Mouse (Mus musculus) layer of hippocampus, postnatal 36 days (tissue): Measurements from ENCODE around the gene Fndc4. TPM values are rescaled to one million over a fixed set of nuclear protein-coding genes. Genes with fewer than 3 reads are reported as not detected.

ENCODE experiments used
- DNase-seq, 2 experiments: peaks; one replicate each; pipeline ENCODE4 v3.0.0; 2022
- total RNA-seq, 2 experiments: library from RNA; stranded (reverse); gene quantifications; 2 replicates each; pipeline ENCODE4 v1.2.3; 2021

The Fndc4 gene
- 100 to 1,000 TPM; 144 to 187 TPM for total RNA-seq

- peak; percentile 63 to 66 for DNase-seq
These were observed at the start of gene Fndc4 for GRCm38 (mm10) chr5:31295606-31296141. Gene Fndc4, minus strand, starts transcription at chr5:31296080.

DNA sequence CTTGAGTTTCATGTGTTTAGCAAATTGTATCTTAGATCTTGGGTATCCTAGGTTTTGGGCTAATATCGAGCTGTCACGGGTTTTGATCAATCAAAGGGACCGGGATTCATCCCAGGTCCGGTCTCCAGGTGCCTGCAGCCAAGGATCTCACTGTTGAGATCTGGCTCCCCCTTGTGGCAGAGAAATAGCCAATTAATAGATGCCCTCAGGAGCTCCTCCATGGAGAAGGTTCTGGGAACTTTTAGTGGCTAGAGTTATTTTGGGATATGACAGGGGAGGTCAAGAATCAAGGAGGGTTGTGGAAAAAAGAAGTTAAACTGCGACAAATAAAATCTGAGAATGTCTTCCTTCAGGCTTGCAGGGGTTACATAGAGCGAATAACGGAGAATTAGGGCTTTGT, 32.4 kb upstream of the Fndc4 start:
- peak; percentile 19 to 36 for DNase-seq

DNA sequence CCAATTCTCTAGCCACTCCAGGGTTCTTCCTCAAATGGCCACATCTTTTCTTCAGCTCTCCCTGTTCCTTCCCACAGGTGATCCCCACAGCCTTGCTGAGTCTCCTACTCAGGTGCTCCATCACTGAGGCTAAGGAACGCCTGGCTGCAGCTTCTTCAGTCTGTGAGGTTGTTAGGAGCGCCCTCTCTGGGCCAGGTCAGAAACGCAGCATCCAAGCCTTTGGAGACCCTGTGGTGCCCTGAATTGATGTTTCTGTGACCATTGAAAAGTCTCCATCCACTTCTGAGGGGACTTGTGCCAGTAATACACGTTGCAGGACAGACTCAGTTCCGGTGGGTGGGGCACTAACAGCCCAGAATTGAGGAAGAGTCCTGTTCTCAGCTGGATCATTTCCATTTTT, 31.0 kb upstream of the Fndc4 start:
- DNase-seq, result no peak

DNA sequence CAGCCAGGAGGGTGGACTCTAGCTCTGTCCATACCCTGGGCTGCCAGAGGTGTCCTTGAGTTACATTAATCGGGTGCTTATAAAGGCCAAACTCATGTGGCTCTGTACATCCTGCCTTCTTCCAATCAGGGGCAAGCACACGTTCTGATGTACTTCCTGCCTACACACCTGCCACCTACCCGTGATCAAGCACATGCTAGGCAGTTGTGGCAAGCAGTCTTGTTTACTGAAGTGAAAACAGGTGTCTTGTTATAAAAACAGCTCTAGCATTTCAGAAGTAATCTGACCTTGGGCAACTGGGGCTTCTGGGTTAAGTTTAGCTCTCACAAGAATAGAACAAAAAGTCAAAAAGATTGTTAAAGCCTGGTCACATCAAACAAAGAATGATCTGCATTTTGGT, 28.2 kb upstream of the Fndc4 start:
- DNase-seq, result no peak

- DNase-seq, result no peak
These were observed 26.9 kb upstream of the Fndc4 start for GRCm38 (mm10) chr5:31322776-31323175.

- DNase-seq, result no peak
These were observed 16.9 kb upstream of the Fndc4 start for GRCm38 (mm10) chr5:31312806-31313205.

DNA sequence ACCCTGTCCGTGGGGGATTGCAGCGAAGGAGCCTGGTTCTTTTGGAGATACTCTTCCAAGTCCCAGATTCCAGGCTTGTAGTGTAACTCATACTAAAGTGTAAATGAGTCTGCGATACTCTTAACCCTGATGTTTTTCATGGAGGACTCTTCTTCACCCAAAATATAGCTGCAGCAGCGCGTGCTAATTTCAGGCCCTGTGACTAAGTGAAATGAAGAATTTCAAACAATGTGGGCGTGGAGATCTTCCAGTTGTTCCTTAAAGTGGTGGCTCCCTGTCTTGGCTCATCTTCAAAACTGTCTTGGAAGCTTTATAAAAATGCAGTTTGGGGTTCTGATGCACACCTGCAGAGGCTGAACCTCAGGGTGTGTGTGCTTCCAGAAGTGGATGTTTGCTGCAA, 7.2 kb upstream of the Fndc4 start:
- DNase-seq, result no peak

GRCm38 (mm10) chr5:31301866-31302265, 6.0 kb upstream of the Fndc4 start:
- DNase-seq, result no peak

GRCm38 (mm10) chr5:31298486-31298885, 2.6 kb upstream of the Fndc4 start:
- no peak for DNase-seq

- DNase-seq, result no peak
These were observed 2.1 kb upstream of the Fndc4 start for GRCm38 (mm10) chr5:31297981-31298380.

DNA sequence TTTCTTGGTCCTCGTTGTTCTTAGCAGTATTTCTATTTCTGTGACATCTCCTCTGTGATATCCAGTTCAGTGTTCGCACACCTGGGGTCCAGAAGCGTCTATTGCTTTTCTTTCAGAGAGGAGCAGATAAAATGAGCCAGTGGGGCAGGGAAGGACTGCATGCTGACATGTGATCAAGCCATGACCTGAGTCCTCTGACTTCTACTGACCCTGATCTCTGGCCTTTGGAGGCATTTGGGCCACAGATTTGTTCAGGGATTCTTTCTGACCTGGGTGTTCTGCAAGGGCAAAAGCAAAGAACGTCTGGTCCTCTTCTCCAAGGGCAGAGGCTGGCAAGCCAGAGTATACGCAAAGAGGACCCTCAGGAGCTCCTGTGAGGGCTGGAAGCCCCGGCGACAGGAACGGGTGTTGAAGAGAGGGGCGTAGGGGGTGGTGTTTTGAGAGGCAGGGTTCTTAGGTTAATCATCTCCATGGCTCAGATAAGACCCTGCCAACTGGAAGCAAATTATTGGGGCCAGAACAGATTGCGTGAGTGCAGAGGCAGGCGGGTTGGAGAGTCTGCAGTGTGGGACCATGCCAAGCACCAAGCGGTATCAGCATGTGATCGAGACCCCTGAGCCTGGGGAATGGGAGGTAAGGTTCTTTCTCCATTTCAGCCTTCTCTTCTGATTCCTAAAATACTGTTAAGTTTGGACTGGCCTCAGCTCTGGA, 1.3 kb upstream of the Fndc4 start, which contains the start of gene Gckr:
Gene Gckr, plus strand, starts transcription at position 397 of the 711 bp plus-strand sequence.
- no peak for DNase-seq

DNA sequence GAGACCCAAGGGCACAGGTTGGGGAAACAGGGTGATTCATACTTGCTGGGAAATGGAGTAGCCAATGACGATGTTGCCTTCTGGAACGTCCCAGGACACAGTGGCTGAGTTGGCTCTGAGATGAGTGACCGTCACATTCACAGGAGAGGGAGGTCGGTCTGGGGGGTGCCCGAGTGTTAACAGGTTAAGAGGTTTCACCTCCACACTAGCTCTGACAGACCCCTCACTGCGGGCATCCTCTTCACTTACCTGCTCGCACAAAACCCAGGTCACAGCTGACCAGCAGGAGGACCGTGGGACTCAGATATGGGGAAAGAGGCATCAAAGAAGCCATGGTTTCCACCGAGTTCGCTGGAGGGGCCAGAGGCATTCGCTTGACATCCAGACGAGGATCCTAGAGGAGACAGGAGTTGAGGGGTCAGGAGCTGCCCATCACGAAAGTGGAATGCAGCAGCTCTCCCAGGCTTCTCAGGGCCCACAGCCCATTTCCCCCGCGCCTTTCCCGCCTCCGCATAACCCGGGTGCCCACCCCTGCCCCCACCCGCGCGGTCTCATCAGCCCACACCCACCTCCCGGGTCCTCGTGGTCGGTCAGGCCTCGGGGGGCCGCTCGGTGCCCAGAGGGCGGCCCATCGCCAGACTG, 795 bp downstream of the Fndc4 start:
- DNase-seq, result no peak

GRCm38 (mm10) chr5:31291361-31291688, 4.6 kb downstream of the Fndc4 start:
- DNase-seq, result no peak

DNA sequence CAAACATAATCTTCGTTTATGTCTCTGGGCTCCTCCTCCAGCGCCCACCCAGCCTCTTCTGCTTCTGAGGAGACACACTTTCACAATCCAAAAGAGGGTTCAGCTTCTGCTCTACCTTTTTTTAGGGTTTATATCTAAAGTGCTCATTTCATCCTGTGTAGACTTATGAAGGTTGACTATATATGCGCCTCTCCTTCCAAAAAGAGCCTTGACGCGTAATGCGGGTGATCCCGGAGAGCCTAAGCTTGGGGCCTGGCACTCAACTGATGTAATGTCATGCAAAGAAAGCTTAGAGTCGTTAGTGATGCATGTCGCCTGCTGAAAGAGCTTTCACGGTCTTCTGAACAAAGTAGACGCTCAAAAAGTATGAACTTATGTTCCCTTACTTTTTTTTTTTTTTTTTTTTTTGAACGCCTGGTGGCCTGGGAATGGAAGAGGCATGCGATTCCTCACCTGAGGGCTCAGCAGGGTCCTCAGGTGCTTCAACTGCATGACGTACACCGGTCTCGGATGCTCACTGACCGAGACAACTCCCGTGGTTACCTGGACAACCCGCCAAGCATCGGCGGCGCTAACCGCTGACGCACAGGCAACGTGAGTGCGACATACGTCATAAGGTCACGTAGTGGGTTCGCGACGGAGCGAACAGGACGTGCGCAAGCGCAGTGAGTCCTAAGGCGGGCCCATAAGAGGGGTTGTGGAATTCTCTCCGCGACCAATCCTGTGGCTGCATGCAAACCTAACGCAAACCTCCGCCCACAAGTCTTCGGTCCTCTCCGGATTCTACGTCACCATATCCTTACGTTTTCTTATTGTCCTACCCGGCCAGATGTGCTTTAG, 5.1 kb downstream of the Fndc4 start, which contains the start of gene Ift172:
Gene Ift172, minus strand, starts transcription at position 596 of the 840 bp plus-strand sequence.
- DNase-seq, result peak; percentile 95

GRCm38 (mm10) chr5:31289626-31290230, 6.2 kb downstream of the Fndc4 start:
- DNase-seq, result no peak

- no peak for DNase-seq
These were observed 7.2 kb downstream of the Fndc4 start for GRCm38 (mm10) chr5:31288655-31289054.

DNA sequence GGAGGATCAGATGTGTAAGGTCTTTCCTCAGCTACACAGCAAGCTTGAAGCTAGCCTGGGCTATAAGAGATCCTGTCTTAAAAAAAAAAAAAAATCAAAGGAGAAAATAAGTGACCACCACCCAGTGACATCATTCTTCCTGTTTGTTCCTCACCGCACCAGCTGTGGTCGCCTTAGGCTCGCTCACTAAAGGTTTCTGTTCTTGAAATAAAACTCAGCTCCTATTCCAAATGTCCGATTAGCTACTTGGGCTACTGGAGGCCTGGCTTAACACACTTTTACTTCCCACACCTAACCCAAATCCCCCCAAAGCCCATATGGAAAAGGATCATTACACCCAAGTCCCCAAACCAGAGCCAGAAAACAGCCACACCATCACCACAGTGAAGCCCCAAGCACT, 7.7 kb downstream of the Fndc4 start:
- DNase-seq, result no peak

DNA sequence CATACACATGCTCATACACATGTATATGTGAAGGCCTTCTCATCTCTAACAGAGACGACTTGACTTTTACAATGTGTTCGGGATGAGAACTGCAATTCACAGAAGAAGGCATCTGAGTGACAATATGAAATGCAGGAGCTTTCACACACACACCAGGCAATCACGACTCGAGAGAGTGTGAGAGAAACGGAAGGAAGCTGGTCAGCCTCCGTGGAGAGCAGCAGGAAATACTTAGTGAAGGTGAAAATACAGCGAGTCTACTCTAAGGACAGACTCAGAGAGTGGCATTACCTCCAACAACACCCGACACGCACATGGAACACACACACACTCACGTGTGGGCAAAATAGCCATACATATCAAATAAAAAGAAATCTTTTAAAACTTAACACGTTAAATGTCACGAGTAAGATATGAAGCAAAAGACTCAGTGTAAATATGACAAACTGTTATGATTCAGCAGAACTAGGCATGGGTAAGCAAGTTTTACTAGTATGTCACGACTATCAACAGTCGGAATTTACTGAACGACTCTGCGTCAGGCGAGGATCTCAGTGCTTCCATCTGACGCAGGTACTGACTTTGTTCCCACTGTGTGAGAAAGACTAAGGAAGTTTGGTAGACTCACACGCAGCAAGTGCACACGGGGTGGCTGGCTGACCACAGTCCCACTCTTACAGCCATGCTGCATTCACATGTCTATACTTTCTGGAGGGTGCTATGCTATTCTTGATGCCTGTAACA, 16.5 kb downstream of the Fndc4 start:
- no peak for DNase-seq

DNA sequence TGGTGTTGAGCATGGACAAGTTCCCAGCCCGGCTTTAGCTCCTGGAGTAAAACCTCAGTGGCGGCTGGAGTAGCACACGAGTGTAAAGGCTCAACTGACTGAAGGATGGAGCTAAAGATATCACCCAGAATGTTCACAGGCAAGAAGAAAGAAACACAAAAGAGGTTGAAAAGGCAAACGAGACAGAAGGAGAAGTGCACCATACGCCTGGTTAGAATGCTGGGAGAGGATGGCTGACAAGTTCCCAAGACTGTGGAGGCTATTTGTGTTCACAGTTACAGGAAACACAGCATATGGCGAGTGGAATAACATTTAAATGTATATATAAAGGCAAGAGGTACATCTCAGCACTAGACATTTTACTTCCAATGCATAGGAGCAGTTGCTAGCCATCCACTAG, 22.9 kb downstream of the Fndc4 start:
- no peak for DNase-seq

DNA sequence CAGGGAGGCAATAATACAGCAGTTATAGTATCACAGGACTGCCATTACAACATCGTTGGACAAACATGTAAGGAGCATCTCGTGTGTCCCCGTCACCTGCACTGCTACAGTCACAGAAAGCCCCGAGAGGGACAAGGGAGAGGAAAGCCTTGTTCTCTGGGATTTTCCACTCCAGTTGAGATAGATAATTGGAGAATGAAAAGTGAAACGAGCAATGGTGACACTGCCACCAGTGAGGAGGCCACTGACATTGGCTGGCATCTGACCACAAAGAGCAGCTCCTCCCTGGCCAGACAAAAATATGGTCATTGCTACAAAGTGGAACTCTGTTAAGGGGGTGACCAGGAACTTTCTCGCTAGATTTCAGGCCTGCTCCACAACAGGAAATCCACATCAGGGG, 28.2 kb downstream of the Fndc4 start:
- no peak for DNase-seq

DNA sequence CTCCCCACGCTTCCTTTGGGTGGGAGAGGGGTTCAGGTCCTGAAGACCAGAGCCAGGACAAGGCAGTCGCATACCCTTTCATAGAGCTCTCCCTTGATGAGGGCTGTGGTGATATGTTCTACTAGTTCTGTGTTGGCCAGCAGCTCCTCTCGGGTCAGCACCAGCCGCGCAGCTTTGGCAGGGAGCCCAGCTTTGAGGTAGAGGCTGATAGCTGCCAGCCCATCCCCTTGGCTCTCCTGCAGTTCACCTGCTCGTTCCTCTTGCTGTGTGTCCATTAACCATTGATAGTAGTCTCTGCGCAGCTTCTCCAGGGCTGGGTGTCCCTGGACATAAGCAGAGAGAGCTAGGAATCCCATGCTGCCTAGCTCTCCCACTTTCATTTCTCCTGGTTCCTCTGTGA, 29.8 kb downstream of the Fndc4 start:
- DNase-seq, result no peak

DNA sequence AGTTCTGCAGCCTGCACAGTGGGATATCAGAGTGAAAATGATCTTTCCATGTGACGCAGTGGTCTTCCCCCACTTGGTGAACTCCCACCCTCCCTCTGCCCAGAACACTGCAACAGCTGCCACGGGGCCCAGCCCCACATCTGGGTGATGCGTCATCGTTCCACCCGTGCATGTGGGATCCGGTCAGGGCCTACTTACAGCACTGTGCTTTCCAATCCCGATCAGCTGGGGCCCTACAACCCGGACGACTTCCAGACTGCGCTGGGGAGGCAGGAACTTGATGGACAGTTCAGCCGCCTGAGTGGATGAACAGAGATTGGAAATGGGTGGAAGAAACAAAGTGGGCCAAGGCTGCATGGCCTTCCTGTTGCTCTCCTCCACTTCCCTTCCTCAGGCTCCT, 38.3 kb downstream of the Fndc4 start:
- no peak for DNase-seq
